Mouse (Mus musculus) myocyte (in vitro differentiated cells): ENCODE data around the gene Tigit.

ENCODE experiments used
- POLR2A ChIP-seq: IDR thresholded peaks from one replicate; pipeline ENCODE4 v1.6.1; 2011; ENCODE audit warnings: low read depth, mild to moderate bottlenecking, control low read depth, moderate library complexity; ENCODE audit not compliant: insufficient read length
- POLR2AphosphoS2 ChIP-seq: IDR thresholded peaks from one replicate; pipeline ENCODE4 v1.6.1; 2011; ENCODE audit warnings: low read depth, control low read depth; ENCODE audit not compliant: insufficient read length
- USF1 ChIP-seq: IDR thresholded peaks from one replicate; pipeline ENCODE4 v1.6.1; 2011; ENCODE audit warnings: low read depth, mild to moderate bottlenecking, control low read depth, moderate library complexity

GRCm38 (mm10) chr16:43690912-43691311 is 27.0 kb upstream of the Tigit start:
- TF ChIP-seq USF1 (no peak), POLR2AphosphoS2 (no peak), POLR2A (no peak)
